Mouse (Mus musculus): ENCODE measurements at regions not wholly inside any gene's neighbourhood (a gene's known extent, or its start where the extent isn't known, plus 50 kb on each side); places are given as distances from the start of the nearest gene placed in this dataset.
A peak's percentile ranks its signal among the peaks of the same experiment; 100 is the strongest.

DNA sequence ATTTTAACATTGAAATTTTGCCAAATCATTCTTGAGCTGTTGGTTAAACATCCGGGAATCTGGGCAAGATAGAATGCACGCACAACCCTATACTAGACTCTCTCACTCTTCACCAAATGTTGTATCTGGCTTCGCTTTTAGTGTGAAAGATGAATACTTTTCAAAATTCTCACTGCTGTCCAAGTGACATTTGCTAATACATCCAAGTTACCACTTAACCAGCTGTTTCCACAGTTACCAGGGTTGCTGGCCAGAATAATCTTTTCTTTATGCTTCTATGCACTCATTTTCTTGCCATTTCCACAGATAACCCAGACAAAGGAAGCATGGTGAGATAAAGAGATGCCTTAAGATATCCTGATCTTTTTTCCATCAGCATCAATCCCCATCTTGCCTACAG is 294.9 kb downstream of the Foxa2 start:
- TF ChIP-seq POLR2A (IDR thresholded peaks at IDR 0.05; ENCODE audit: control insufficient read depth, low read depth, low read length) (no peak), CTCF (IDR thresholded peaks at IDR 0.05; ENCODE audit: control insufficient read depth, insufficient read depth, insufficient replicate concordance, low read depth, low read length) (no peak)
- Histone ChIP-seq H3K36me3 (ENCODE audit: control insufficient read depth, insufficient read depth, low read length) (no peaks in the 10 kb centered on the region), H3K4me1 (ENCODE audit: control insufficient read depth, insufficient read depth, low read length) (no peaks in the 10 kb centered on the region), H3K4me3 (ENCODE audit: control insufficient read depth, low read depth, low read length) (no peak overlapping the region), H3K27me3 (ENCODE audit: control insufficient read depth, insufficient read depth, low read length) (no peaks in the 10 kb centered on the region), H3K27ac (ENCODE audit: control insufficient read depth, insufficient read depth, low read depth, low read length) (no peak overlapping the region)

- no peak overlapping the region for H3K27ac ChIP-seq (ENCODE audit: control insufficient read depth, insufficient read depth, low read depth, low read length)
- H3K36me3 ChIP-seq (ENCODE audit: control insufficient read depth, insufficient read depth, low read length): no peaks in the 10 kb centered on the region
- TF ChIP-seq CTCF (IDR thresholded peaks at IDR 0.05; ENCODE audit: control insufficient read depth, insufficient read depth, insufficient replicate concordance, low read depth, low read length) (no peak), POLR2A (IDR thresholded peaks at IDR 0.05; ENCODE audit: control insufficient read depth, low read depth, low read length) (no peak)
- no peaks in the 10 kb centered on the region for H3K4me1 ChIP-seq (ENCODE audit: control insufficient read depth, insufficient read depth, low read length)
- no peak overlapping the region for H3K4me3 ChIP-seq (ENCODE audit: control insufficient read depth, low read depth, low read length)
- no peaks in the 10 kb centered on the region for H3K27me3 ChIP-seq (ENCODE audit: control insufficient read depth, insufficient read depth, low read length)
These were observed 298.8 kb downstream of the Foxa2 start for GRCm38 (mm10) chr2:147748006-147748405.

DNA sequence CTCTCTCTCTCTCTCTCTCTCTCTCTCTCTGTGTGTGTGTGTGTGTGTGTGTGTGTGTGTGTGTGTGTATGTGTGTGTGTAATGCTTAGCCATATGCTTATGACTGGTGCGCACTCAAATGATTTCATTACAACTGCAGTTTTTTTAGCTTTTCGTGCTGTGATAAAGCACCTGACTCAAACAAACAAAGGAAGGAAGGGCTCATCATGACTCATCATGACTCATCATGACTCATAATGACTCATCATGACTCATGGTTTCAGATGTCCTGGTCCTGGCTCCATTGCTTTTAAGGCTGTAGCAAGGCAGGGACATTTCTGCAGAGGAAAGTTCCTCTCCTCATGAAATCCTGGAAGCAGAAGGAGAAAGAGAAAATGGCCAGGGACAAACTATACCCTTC is 302.9 kb downstream of the Foxa2 start:
- Histone ChIP-seq H3K4me3 (ENCODE audit: control insufficient read depth, low read depth, low read length) (peak overlapping the region; percentile 18; the same call in 1 of the 2 replicates), H3K36me3 (ENCODE audit: control insufficient read depth, insufficient read depth, low read length) (no peaks in the 10 kb centered on the region), H3K4me1 (ENCODE audit: control insufficient read depth, insufficient read depth, low read length) (no peaks in the 10 kb centered on the region), H3K27me3 (ENCODE audit: control insufficient read depth, insufficient read depth, low read length) (no peaks in the 10 kb centered on the region), H3K27ac (ENCODE audit: control insufficient read depth, insufficient read depth, low read depth, low read length) (no peak overlapping the region)
- TF ChIP-seq CTCF (IDR thresholded peaks at IDR 0.05; ENCODE audit: control insufficient read depth, insufficient read depth, insufficient replicate concordance, low read depth, low read length): no peak
- TF ChIP-seq POLR2A (IDR thresholded peaks at IDR 0.05; ENCODE audit: control insufficient read depth, low read depth, low read length): no peak

DNA sequence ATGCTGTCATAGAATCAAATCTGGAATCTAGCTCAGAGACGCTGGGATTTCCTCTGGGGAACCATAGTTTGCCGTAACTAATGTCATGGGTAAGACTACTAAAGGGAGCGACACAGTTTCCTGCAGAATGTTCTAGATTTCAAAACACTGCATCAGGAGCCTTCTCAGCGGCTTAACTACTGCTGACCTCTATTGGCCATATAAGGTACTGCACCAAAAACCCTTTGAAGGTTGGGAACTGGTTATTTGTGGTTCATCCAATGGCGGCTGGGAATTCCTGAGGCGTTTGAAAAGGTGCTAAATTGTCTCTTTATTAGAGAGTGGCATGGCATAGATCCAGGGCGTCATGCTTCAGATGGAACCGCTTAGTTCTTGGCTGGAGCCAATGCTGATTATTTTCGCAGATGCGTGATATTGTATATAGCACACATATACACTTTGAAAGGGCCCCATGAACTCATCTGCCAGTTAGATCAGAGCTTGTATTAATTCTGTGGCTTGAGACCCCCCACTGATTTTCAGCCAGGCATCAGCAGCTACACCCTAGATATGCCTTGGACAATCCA is 308.4 kb downstream of the Foxa2 start:
- no peaks in the 10 kb centered on the region for H3K27me3 ChIP-seq (ENCODE audit: control insufficient read depth, insufficient read depth, low read length)

DNA sequence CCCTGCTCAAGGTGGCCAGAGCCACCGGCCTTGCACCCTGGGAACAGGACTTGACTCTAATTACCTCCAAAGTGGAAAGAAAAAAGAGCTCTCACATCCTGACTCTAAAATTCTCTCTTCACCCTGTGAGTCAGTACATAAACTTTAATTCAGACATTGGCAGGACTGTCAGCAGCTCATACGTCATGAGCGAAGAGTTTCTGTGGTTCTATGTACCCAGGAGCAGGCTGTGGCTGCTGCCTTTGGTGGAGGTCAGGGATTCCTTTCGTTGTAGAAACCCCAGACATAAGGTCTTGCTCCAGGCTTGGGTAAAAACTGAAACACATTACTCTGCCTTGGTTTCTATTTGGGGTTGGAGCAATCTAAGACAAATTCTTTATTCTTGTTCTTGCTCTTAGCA is 319.4 kb downstream of the Foxa2 start:
- Histone ChIP-seq H3K36me3 (ENCODE audit: control insufficient read depth, insufficient read depth, low read length) (no peaks in the 10 kb centered on the region), H3K27ac (ENCODE audit: control insufficient read depth, insufficient read depth, low read depth, low read length) (no peak overlapping the region), H3K4me1 (ENCODE audit: control insufficient read depth, insufficient read depth, low read length) (no peaks in the 10 kb centered on the region), H3K27me3 (ENCODE audit: control insufficient read depth, insufficient read depth, low read length) (no peaks in the 10 kb centered on the region), H3K4me3 (ENCODE audit: control insufficient read depth, low read depth, low read length) (no peak overlapping the region)
- no peak for TF ChIP-seq CTCF (IDR thresholded peaks at IDR 0.05; ENCODE audit: control insufficient read depth, insufficient read depth, insufficient replicate concordance, low read depth, low read length)
- no peak for TF ChIP-seq POLR2A (IDR thresholded peaks at IDR 0.05; ENCODE audit: control insufficient read depth, low read depth, low read length)

More for the DNA sequence above, 308.4 kb downstream of the Foxa2 start:
- Histone ChIP-seq H3K36me3 (ENCODE audit: control insufficient read depth, insufficient read depth, low read length) (no peaks in the 10 kb centered on the region), H3K27ac (ENCODE audit: control insufficient read depth, insufficient read depth, low read depth, low read length) (no peak overlapping the region), H3K4me1 (ENCODE audit: control insufficient read depth, insufficient read depth, low read length) (no peaks in the 10 kb centered on the region), H3K4me3 (ENCODE audit: control insufficient read depth, low read depth, low read length) (no peak overlapping the region)
- TF ChIP-seq CTCF (IDR thresholded peaks at IDR 0.05; ENCODE audit: control insufficient read depth, insufficient read depth, insufficient replicate concordance, low read depth, low read length) (no peak), POLR2A (IDR thresholded peaks at IDR 0.05; ENCODE audit: control insufficient read depth, low read depth, low read length) (no peak)

DNA sequence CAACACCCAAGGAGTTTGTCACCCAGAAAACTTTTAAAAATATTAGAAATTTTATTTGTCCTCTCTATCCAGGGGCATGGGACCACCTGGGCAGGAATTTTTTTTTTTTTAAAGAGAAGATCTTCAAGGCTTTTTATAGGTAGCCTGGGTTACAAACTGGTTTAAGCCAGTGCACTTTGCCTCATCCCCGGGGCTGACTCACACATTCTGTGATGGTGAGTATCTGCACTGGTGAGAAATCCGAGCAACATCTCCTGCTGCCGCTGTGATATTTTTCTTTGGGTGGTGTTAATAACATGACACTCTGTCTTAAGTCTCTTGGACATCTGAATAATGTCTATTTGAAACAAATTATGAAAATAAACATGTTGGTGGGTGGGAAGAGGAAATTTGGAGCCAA is 327.8 kb downstream of the Foxa2 start:
- Histone ChIP-seq H3K27ac (ENCODE audit: control insufficient read depth, insufficient read depth, low read depth, low read length) (no peak overlapping the region), H3K27me3 (ENCODE audit: control insufficient read depth, insufficient read depth, low read length) (no peaks in the 10 kb centered on the region), H3K4me3 (ENCODE audit: control insufficient read depth, low read depth, low read length) (no peak overlapping the region), H3K36me3 (ENCODE audit: control insufficient read depth, insufficient read depth, low read length) (no peaks in the 10 kb centered on the region), H3K4me1 (ENCODE audit: control insufficient read depth, insufficient read depth, low read length) (no peaks in the 10 kb centered on the region)
- TF ChIP-seq CTCF (IDR thresholded peaks at IDR 0.05; ENCODE audit: control insufficient read depth, insufficient read depth, insufficient replicate concordance, low read depth, low read length) (no peak), POLR2A (IDR thresholded peaks at IDR 0.05; ENCODE audit: control insufficient read depth, low read depth, low read length) (no peak)

GRCm38 (mm10) chr2:147717484-147717947 is 329.3 kb downstream of the Foxa2 start:
- H3K4me1 ChIP-seq (ENCODE audit: control insufficient read depth, insufficient read depth, low read length): no peaks in the 10 kb centered on the region
- H3K27me3 ChIP-seq (ENCODE audit: control insufficient read depth, insufficient read depth, low read length): no peaks in the 10 kb centered on the region
- TF ChIP-seq POLR2A (IDR thresholded peaks at IDR 0.05; ENCODE audit: control insufficient read depth, low read depth, low read length) (no peak), CTCF (IDR thresholded peaks at IDR 0.05; ENCODE audit: control insufficient read depth, insufficient read depth, insufficient replicate concordance, low read depth, low read length) (no peak)
- H3K4me3 ChIP-seq (ENCODE audit: control insufficient read depth, low read depth, low read length): no peak overlapping the region
- H3K27ac ChIP-seq (ENCODE audit: control insufficient read depth, insufficient read depth, low read depth, low read length): no peak overlapping the region
- no peaks in the 10 kb centered on the region for H3K36me3 ChIP-seq (ENCODE audit: control insufficient read depth, insufficient read depth, low read length)

Measured in testis, adult 2 months (tissue).